Mouse (Mus musculus) liver, embryonic 16.5 days (tissue): ENCODE results near the gene Gbp9. TPM values are rescaled to one million over a fixed set of nuclear protein-coding genes. Genes with fewer than 3 reads are reported as not detected.
"Not testable (repeated sequence)": the region's sequence is repeated elsewhere in the genome, so short reads cannot be mapped to it uniquely, and the experiment has no call there.

Experiments used
- ATAC-seq: fragments of 200-750 bp; cut with Nextera tagmentation; 2 replicates; pipeline ENCODE4 v1.8.0; 2017; ENCODE audit warnings: low read depth, mild to moderate bottlenecking, moderate number of reproducible peaks, moderate library complexity
- H3K27ac ChIP-seq: fragments of 300-500 bp; sonication (generic); 2 replicates; pipeline ENCODE4 v1.5.1; 2014; ENCODE audit warnings: mild to moderate bottlenecking, low read length
- H3K27me3 ChIP-seq: fragments of 300-500 bp; sonication (generic); 2 replicates; pipeline ENCODE4 v1.6.1; 2014; ENCODE audit warnings: low read depth, low read length, mixed read lengths; ENCODE audit not compliant: control insufficient read depth, insufficient read depth
- H3K36me3 ChIP-seq: fragments of 300-500 bp; sonication (generic); 2 replicates; pipeline ENCODE4 v1.6.1; 2014; ENCODE audit warnings: mild to moderate bottlenecking; ENCODE audit not compliant: control insufficient read depth, insufficient read depth
- H3K4me1 ChIP-seq: fragments of 300-500 bp; sonication (generic); 2 replicates; pipeline ENCODE4 v1.6.1; 2014; ENCODE audit warnings: low read depth, low read length, mixed read lengths; ENCODE audit not compliant: control insufficient read depth
- H3K4me2 ChIP-seq: fragments of 300-500 bp; sonication (generic); 2 replicates; pipeline ENCODE4 v1.6.1; 2014; ENCODE audit warnings: low read depth, low read length, mixed read lengths
- H3K4me3 ChIP-seq: fragments of 300-500 bp; sonication (generic); 2 replicates; pipeline ENCODE4 v1.5.1; 2014; ENCODE audit warnings: low read depth, mild to moderate bottlenecking, low read length
- H3K9ac ChIP-seq: fragments of 300-500 bp; sonication (generic); 2 replicates; pipeline ENCODE4 v1.6.1; 2014; ENCODE audit warnings: low read depth, low read length
- H3K9me3 ChIP-seq: fragments of 300-500 bp; sonication (generic); replicated peaks from 2 replicates; pipeline ENCODE4 v1.6.1; 2016; ENCODE audit warnings: low read length; ENCODE audit not compliant: control insufficient read depth
- WGBS: fragments of 180-500 bp; shearing (Covaris S2); extraction: QIAGEN DNeasy Blood & Tissue Kit; methylation state at CpG from one replicate; pipeline ENCODE4 v1.1.7; 2014; ENCODE audit not compliant: insufficient replicate concordance; 5-methylcytosine and 5-hydroxymethylcytosine counted together
- polyA plus RNA-seq: library from polyadenylated mRNA; unstranded; fragments of >200 nt; fragmentation: Nextera tagmentation; extraction: Ambion mirVana; gene quantifications from 2 replicates; pipeline ENCODE4 v1.2.1, GENCODE M21; 2015

Gbp9 gene
- polyA plus RNA-seq, 1 experiment from 2014 or later = 1.2 TPM

DNA sequence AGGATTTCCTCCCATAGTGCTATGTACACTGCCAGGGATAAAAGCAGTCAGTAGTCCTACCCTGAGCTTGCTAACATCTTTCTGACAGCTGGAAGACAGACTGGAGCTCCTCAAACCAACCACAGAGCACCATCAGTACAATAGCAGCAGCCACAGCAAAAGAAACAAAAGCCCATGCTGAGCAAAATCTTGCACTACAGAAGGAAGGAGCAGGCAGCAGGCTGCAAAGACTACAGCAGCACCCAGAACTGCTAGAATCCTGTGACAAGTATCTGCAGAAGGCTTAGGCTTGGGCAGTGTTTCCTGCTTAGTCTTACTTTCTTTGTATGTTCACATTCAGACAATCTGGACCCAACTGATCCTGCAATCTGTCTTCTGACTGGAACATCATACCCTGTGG, 71.0 kb downstream of the Gbp9 start:
- H3K27ac ChIP-seq, H3K9me3 ChIP-seq, H3K27me3 ChIP-seq, H3K4me2 ChIP-seq, H3K4me3 ChIP-seq, H3K4me1 ChIP-seq, ATAC-seq, H3K9ac ChIP-seq, H3K36me3 ChIP-seq: not testable (repeated sequence)

DNA sequence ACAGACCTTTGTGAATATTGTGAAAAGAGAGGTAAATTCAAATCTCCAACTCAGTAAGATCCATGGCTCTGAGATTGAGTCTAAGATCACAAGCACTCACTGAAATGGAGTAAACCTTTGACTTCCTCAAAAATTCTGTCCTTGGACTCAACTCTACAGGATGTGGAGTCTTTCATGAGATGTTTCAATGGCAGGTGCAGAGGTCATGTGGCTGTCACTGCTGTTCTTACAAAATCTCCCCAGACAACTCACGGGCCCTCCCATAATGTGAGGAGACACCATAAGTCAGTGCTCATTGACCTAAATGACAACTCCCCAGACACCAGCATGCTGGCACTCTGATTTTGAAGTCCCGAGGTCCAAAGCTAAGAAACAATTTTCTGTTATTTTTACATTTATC, 74.9 kb downstream of the Gbp9 start:
- not testable (repeated sequence) for H3K4me2 ChIP-seq, H3K27ac ChIP-seq, H3K9ac ChIP-seq, H3K27me3 ChIP-seq, ATAC-seq, H3K36me3 ChIP-seq, H3K4me3 ChIP-seq, H3K4me1 ChIP-seq, H3K9me3 ChIP-seq
- 39% methylated on average over 2 of the region's 2 CpGs for WGBS

- no peak for ATAC-seq
- Histone ChIP-seq H3K9me3 (no peaks in the 10 kb centered on the region; the same call in 1 of the 2 replicates), H3K4me1 (no peaks in the 10 kb centered on the region), H3K4me3 (no peak overlapping the region), H3K27me3 (no peaks in the 10 kb centered on the region), H3K4me2 (no peak overlapping the region), H3K9ac (no peak overlapping the region), H3K36me3 (no peaks in the 10 kb centered on the region), H3K27ac (no peak overlapping the region)
- 55% methylated on average over 1 of the region's 1 CpGs for WGBS
Observed at GRCm38 (mm10) chr5:105063321-105063720, 76.0 kb downstream of the Gbp9 start.

GRCm38 (mm10) chr5:105062403-105062802, 76.9 kb downstream of the Gbp9 start:
- ATAC-seq, H3K4me1 ChIP-seq, H3K4me3 ChIP-seq, H3K4me2 ChIP-seq, H3K9me3 ChIP-seq, H3K27me3 ChIP-seq, H3K36me3 ChIP-seq, H3K9ac ChIP-seq, H3K27ac ChIP-seq: not testable (repeated sequence)
- 38% methylated on average over 2 of the region's 2 CpGs for WGBS

- ATAC-seq = no peak
- 68% methylated on average over 2 of the region's 2 CpGs for WGBS
- Histone ChIP-seq H3K4me3 (no peak overlapping the region), H3K36me3 (no peaks in the 10 kb centered on the region), H3K27me3 (no peaks in the 10 kb centered on the region), H3K4me1 (no peaks in the 10 kb centered on the region), H3K27ac (no peak overlapping the region), H3K4me2 (no peak overlapping the region), H3K9me3 (no peaks in the 10 kb centered on the region; the same call in 1 of the 2 replicates), H3K9ac (no peak overlapping the region)
Observed at GRCm38 (mm10) chr5:105060224-105060623, 79.1 kb downstream of the Gbp9 start.

- WGBS = 72% methylated on average over 2 of the region's 2 CpGs
- no peaks in the 10 kb centered on the region for H3K36me3 ChIP-seq
- no peak overlapping the region for H3K4me3 ChIP-seq
- H3K27ac ChIP-seq = no peak overlapping the region
- no peak overlapping the region for H3K4me2 ChIP-seq
- H3K27me3 ChIP-seq = no peaks in the 10 kb centered on the region
- H3K4me1 ChIP-seq = no peaks in the 10 kb centered on the region
- no peaks in the 10 kb centered on the region for H3K9me3 ChIP-seq
- no peak overlapping the region for H3K9ac ChIP-seq
- no peak for ATAC-seq
Observed at GRCm38 (mm10) chr5:105055279-105055678, 84.1 kb downstream of the Gbp9 start.

- not testable (repeated sequence) for H3K36me3 ChIP-seq, H3K4me2 ChIP-seq, H3K9me3 ChIP-seq, H3K4me3 ChIP-seq, H3K27me3 ChIP-seq, H3K4me1 ChIP-seq, H3K9ac ChIP-seq, H3K27ac ChIP-seq
- peak; percentile 27; the same call in 1 of the 2 replicates for ATAC-seq
- 40% methylated on average over 1 of the region's 1 CpGs for WGBS
Observed at GRCm38 (mm10) chr5:105053471-105054169, 85.7 kb downstream of the Gbp9 start.

GRCm38 (mm10) chr5:105032362-105032761, 107.0 kb downstream of the Gbp9 start:
- 47% methylated on average over 2 of the region's 2 CpGs for WGBS
- Histone ChIP-seq H3K27me3 (no peaks in the 10 kb centered on the region), H3K27ac (no peak overlapping the region), H3K4me3 (no peak overlapping the region), H3K9me3 (no peaks in the 10 kb centered on the region), H3K4me2 (no peak overlapping the region), H3K9ac (no peak overlapping the region), H3K36me3 (no peaks in the 10 kb centered on the region), H3K4me1 (no peaks in the 10 kb centered on the region)
- no peak for ATAC-seq
